Mouse (Mus musculus) heart, embryonic 11.5 days (tissue): ENCODE data around the gene Lrp8. TPM values are rescaled to one million over a fixed set of nuclear protein-coding genes. Genes with fewer than 3 reads are reported as not detected.

ENCODE experiments used
- ATAC-seq: fragments of 200-750 bp; cut with Nextera tagmentation; replicated peaks from 2 replicates; pipeline ENCODE4 v1.8.0; 2017; ENCODE audit warnings: moderate library complexity; ENCODE audit not compliant: insufficient number of reproducible peaks, low FRiP score, low TSS enrichment
- H3K27ac ChIP-seq: fragments of 300-500 bp; sonication (generic); 2 replicates; pipeline ENCODE4 v1.5.1; 2014; ENCODE audit warnings: mild to moderate bottlenecking, low read depth, low read length
- H3K27me3 ChIP-seq: fragments of 300-500 bp; sonication (generic); 2 replicates; pipeline ENCODE4 v1.6.1; 2014; ENCODE audit warnings: mild to moderate bottlenecking, low read length, mixed read lengths; ENCODE audit not compliant: control insufficient read depth, insufficient read depth
- H3K36me3 ChIP-seq: fragments of 300-500 bp; sonication (generic); 2 replicates; pipeline ENCODE4 v1.6.1; 2014; ENCODE audit warnings: mild to moderate bottlenecking, low read length, moderate library complexity, mixed read lengths; ENCODE audit not compliant: control insufficient read depth, insufficient read depth
- H3K4me1 ChIP-seq: fragments of 300-500 bp; sonication (generic); 2 replicates; pipeline ENCODE4 v1.6.1; 2014; ENCODE audit warnings: low read length; ENCODE audit not compliant: control insufficient read depth, insufficient read depth
- H3K4me2 ChIP-seq: fragments of 300-500 bp; sonication (generic); 2 replicates; pipeline ENCODE4 v1.6.1; 2014; ENCODE audit warnings: mild to moderate bottlenecking, moderate library complexity
- H3K4me3 ChIP-seq: fragments of 300-500 bp; sonication (generic); 2 replicates; pipeline ENCODE4 v1.5.1; 2014; ENCODE audit warnings: low read depth, low read length
- H3K9ac ChIP-seq: fragments of 300-500 bp; sonication (generic); 2 replicates; pipeline ENCODE4 v1.6.1; 2014; ENCODE audit warnings: mild to moderate bottlenecking, low read depth, low read length, moderate library complexity
- H3K9me3 ChIP-seq: fragments of 300-500 bp; sonication (generic); replicated peaks from 2 replicates; pipeline ENCODE4 v1.6.1; 2016; ENCODE audit warnings: low read length; ENCODE audit not compliant: control insufficient read depth
- WGBS: fragments of 180-500 bp; shearing (Covaris S2); extraction: QIAGEN DNeasy Blood & Tissue Kit; methylation state at CpG from one replicate; pipeline ENCODE4 v1.1.7; 2014; ENCODE audit not compliant: insufficient replicate concordance; 5-methylcytosine and 5-hydroxymethylcytosine counted together
- polyA plus RNA-seq: library from polyadenylated mRNA; unstranded; fragments of >200 nt; fragmentation: Nextera tagmentation; extraction: Ambion mirVana; gene quantifications from 2 replicates; pipeline ENCODE4 v1.2.1, GENCODE M21; 2014

Gene Lrp8
- polyA plus RNA-seq, 1 experiment from 2014 or later: 1.8 TPM

DNA sequence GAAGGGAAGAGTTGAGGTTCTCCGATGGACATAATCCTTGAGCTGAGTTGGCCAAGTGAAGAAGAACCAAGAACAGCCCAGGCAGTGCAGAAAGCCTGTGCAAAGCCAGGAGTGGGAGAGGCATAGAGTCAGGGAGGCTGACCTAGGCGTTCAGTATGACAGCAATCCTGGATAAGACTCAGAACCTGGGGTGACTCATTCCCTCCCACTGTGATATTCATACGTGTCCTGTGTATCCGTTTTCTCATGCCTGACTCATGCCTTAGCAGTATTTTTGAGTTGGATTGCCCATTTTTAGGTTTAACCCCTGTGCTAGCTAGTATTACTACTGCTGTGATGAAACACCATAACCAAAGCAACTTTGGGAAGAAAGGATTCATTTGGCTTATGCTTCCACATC lies 62.8 kb downstream of the Lrp8 start:
- Histone ChIP-seq H3K4me3 (no peak overlapping the region), H3K27me3 (no peaks in the 10 kb centered on the region), H3K9me3 (no peaks in the 10 kb centered on the region), H3K4me1 (no peaks in the 10 kb centered on the region), H3K36me3 (no peaks in the 10 kb centered on the region), H3K4me2 (no peak overlapping the region), H3K27ac (no peak overlapping the region), H3K9ac (no peak overlapping the region)
- WGBS: 74% methylated on average over 4 of the region's 4 CpGs
- ATAC-seq: no peak

DNA sequence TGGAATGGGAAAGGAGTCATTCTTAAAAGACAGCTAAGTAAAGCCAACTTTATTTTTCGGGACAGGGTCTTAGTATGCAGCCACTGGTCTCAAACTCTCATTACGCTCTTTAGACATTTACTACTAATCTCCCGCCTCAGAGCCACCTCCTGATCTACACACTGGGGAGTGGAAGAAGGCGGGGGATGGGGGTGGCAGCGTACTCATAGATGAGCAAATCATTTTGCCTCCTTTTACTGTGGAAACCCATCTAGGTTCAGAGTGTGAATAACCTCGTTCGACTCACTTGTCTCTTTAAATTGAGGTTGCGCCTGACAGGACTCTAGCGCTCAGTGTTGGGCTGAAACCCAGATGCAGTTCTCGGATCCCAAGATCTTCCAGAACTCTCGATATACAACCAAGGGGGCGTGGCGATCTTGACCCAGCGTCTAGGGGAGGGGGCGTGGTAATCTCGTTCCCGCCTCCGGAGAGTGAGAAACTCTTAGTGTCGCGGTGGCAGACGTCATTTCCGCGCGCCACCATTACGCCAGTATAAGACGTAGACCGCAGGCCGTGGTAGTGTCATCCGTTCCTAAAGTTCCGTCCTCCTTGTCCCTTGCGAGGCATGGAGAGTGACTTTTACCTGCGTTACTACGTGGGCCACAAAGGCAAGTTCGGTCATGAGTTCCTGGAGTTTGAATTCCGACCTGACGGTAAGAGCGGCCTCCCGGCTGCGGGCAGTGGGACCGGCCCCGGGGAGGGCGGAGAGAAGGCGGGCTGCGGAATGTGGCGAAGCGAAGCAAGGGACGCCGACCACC lies 77.4 kb downstream of the Lrp8 start, which contains the start of gene Magoh:
Gene Magoh (plus strand): TSS at position 502 of the 797 bp plus-strand sequence.
- H3K4me3 ChIP-seq: peak within 1 kb of the TSS; percentile 95
- H3K9ac ChIP-seq: peak within 1 kb of the TSS; percentile 93
- peaks cover 14% of the 10 kb centered on the region for H3K36me3 ChIP-seq
- H3K4me2 ChIP-seq: peak within 1 kb of the TSS; percentile 92
- peak; percentile 93 for ATAC-seq
- peaks cover 5% of the 10 kb centered on the region; the same call in 1 of the 2 replicates for H3K4me1 ChIP-seq
- H3K27ac ChIP-seq: peak within 1 kb of the TSS; percentile 64
- no peaks in the 10 kb centered on the region for H3K9me3 ChIP-seq
- H3K27me3 ChIP-seq: no peaks in the 10 kb centered on the region
- 3% methylated on average over 48 of the region's 48 CpGs for WGBS

DNA sequence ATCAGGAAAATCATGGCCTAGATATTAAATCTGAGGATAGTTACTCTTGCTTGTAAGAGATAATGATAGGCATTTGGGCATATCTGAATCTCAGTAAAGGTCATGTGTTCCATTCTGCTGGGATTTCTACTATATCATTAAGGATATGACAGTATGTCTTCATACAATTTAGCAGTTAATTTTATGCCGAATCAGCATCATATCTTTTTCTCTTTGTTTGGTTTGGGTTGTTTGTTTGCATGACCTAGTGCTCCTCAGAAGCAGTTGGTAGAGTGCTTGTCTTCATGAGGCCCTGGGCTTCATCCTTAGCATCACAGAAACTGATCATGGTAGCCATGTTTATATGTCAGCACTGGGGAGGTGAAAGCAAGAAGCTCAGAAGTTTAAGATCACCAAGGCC lies 79.6 kb downstream of the Lrp8 start:
- Histone ChIP-seq H3K4me3 (no peak overlapping the region), H3K9ac (no peak overlapping the region), H3K4me2 (no peak overlapping the region), H3K9me3 (no peaks in the 10 kb centered on the region), H3K27ac (no peak overlapping the region), H3K4me1 (peaks cover 5% of the 10 kb centered on the region; the same call in 1 of the 2 replicates), H3K27me3 (no peaks in the 10 kb centered on the region), H3K36me3 (peaks cover 16% of the 10 kb centered on the region)
- no peak for ATAC-seq
- WGBS: 84% methylated on average over 1 of the region's 1 CpGs

DNA sequence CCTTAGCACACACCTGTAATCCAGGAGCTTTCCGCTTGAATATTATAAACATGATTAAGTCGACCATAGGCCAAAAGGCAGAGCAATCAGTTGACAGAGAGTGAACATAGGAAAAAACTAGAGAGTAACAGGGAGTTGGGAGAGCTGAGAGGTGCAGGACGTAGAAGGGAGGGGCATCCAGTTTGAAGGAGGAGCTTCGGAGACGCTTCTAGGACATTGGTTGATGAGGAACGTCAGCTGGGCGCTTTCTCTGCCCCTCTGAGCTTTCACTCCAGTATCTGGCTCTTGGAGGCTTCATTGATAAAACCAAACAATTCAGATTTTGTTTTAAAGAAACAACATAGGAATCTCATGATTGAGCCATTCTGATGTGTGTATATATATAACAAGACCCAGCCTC lies 84.3 kb downstream of the Lrp8 start:
- H3K4me2 ChIP-seq: no peak overlapping the region
- H3K9ac ChIP-seq: no peak overlapping the region
- H3K4me1 ChIP-seq: peaks cover 6% of the 10 kb centered on the region; the same call in 1 of the 2 replicates
- no peaks in the 10 kb centered on the region for H3K27me3 ChIP-seq
- H3K36me3 ChIP-seq: peaks cover 19% of the 10 kb centered on the region
- H3K27ac ChIP-seq: no peak overlapping the region
- H3K4me3 ChIP-seq: no peak overlapping the region
- ATAC-seq: no peak
- WGBS: 73% methylated on average over 7 of the region's 7 CpGs
- no peaks in the 10 kb centered on the region for H3K9me3 ChIP-seq

DNA sequence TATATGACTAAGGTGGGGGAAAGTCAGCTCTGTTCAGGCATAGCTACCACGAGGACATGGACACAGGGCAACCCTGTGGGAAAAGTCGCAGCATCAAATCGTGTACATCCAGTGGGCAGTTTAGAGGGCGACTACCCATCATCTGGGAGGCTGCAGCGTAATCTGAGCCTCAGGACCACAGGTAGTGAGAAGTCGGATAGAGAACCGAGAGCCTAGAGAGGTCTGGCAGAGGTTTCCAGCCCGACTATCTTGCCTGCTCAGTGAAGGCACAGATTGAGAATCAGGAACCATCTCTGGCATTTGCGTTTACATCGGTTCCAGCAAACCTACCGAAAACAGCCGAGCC lies 87.3 kb downstream of the Lrp8 start:
- H3K4me3 ChIP-seq: peak overlapping the region; percentile 66
- H3K9me3 ChIP-seq: no peaks in the 10 kb centered on the region
- H3K27me3 ChIP-seq: no peaks in the 10 kb centered on the region
- H3K9ac ChIP-seq: peak overlapping the region; percentile 74
- peaks cover 6% of the 10 kb centered on the region; the same call in 1 of the 2 replicates for H3K4me1 ChIP-seq
- no peak for ATAC-seq
- H3K4me2 ChIP-seq: peak overlapping the region; percentile 90
- H3K27ac ChIP-seq: peak overlapping the region; percentile 86
- peaks cover 13% of the 10 kb centered on the region for H3K36me3 ChIP-seq
- WGBS: under 1% methylated on average over 12 of the region's 12 CpGs

DNA sequence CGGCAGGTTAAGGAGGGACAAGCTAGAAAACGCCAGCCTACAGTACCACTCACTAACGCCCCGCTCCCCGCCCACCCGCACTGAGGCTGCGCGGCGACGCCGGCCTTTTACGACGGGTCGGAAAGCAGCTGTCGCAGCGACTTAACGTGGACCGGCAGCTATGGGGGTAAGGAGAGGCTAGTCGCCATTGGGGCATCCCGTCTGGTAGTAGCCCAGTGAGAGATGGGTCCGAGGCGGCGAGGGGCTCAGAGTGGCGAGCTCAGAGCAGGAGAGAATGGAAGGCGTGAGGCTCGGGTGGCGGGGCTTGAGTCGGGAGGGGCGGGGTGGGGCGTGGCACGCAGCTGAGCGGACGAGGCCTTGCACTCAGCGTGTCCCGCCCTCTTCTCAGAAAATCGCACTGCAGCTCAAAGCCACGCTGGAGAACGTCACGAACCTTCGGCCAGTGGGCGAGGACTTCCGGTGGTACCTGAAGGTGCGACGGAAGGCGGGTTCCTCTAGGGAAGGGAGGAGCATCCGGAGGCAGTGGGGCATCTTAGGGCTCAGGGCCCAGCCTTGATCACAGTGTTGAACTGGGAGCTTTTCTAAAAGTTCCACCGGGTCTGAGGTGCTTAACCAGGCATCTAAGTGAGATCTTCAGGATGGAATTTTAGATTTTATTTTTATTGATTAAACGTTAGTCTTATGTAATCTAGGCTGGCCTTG lies 87.8 kb downstream of the Lrp8 start, which contains the start of gene 0610037L13Rik:
Gene 0610037L13Rik (plus strand): TSS at position 83 of the 702 bp plus-strand sequence.
- under 1% methylated on average over 48 of the region's 48 CpGs for WGBS
- H3K36me3 ChIP-seq: peaks cover 13% of the 10 kb centered on the region
- ATAC-seq: peak; percentile 91
- no peaks in the 10 kb centered on the region for H3K9me3 ChIP-seq
- H3K27me3 ChIP-seq: no peaks in the 10 kb centered on the region
- H3K4me3 ChIP-seq: peak within 1 kb of the TSS; percentile 66
- peaks cover 6% of the 10 kb centered on the region; the same call in 1 of the 2 replicates for H3K4me1 ChIP-seq
- peak within 1 kb of the TSS; percentile 74 for H3K9ac ChIP-seq
- H3K27ac ChIP-seq: peak within 1 kb of the TSS; percentile 86
- peak within 1 kb of the TSS; percentile 90 for H3K4me2 ChIP-seq

DNA sequence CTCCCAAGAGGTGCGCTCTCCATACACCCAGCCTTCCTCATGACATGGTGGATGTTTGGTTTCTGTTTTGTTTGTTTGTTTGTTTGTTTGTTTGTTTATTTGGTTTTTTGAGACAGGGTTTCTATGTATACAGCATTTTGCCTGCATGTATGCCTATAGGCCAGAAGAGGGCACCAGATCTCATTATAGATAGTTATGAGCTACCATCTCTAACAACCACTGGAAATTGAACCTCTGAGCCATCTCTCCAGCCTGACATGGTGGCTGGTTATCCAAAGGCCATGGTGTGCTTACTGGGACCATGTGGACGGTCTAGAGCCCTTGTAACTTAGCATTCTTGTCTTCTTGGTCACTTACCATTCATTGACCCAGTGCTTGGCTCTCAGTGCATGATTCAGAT lies 90.6 kb downstream of the Lrp8 start:
- no peak overlapping the region for H3K4me3 ChIP-seq
- ATAC-seq: no peak
- H3K4me1 ChIP-seq: peaks cover 6% of the 10 kb centered on the region; the same call in 1 of the 2 replicates
- H3K9me3 ChIP-seq: no peaks in the 10 kb centered on the region
- H3K36me3 ChIP-seq: peaks cover 18% of the 10 kb centered on the region
- H3K4me2 ChIP-seq: no peak overlapping the region
- WGBS: 83% methylated on average over 2 of the region's 2 CpGs
- no peak overlapping the region for H3K9ac ChIP-seq
- no peaks in the 10 kb centered on the region for H3K27me3 ChIP-seq
- no peak overlapping the region for H3K27ac ChIP-seq

DNA sequence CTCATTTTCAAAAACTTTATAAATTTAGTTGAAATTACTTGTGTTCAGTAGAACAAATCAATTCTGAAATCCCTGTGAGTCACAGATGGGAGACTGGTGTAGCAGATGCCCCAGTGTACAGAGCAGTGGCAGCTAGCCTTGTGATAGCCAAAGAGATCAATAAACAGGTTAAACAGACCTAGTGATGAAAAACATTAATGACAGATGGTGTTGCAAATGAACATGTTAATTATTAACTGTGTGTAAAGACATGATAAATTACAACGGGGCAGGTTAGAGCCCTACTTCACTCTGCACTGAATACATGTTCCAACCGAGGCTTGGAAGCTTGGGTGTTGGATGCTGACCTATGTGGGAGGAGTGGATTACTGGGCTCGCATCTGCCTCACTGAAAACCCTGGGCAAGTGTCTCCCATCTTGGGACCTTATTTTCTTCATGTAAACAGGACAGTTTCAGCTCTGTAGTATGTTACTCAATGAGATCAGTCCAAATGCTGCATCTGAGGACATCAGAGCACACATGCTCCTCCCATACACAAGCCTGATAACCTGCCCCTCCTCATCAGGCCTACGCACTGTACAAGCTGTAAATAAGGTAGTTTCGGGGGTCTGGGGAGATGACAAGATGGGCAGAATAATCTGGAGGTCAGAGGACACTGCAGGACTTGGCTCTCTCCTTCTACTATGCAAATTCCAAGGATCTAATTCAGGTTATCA lies 97.3 kb downstream of the Lrp8 start:
- H3K4me1 ChIP-seq: no peaks in the 10 kb centered on the region
- no peak overlapping the region for H3K4me2 ChIP-seq

More for the DNA sequence above, 97.3 kb downstream of the Lrp8 start:
- H3K4me3 ChIP-seq: no peak overlapping the region
- 77% methylated on average over 5 of the region's 5 CpGs for WGBS
- no peak overlapping the region for H3K27ac ChIP-seq
- no peak for ATAC-seq
- H3K36me3 ChIP-seq: peaks cover 17% of the 10 kb centered on the region
- H3K9ac ChIP-seq: no peak overlapping the region
- no peaks in the 10 kb centered on the region for H3K9me3 ChIP-seq
- H3K27me3 ChIP-seq: no peaks in the 10 kb centered on the region
